Mouse (Mus musculus): ENCODE results near the gene Tmem242. TPM values are rescaled to one million over a fixed set of nuclear protein-coding genes. Genes with fewer than 3 reads are reported as not detected.

Tmem242 gene
- total and polyA plus RNA-seq, 3 experiments = 68.9 to 83.1 (median 80.4) TPM

DNA sequence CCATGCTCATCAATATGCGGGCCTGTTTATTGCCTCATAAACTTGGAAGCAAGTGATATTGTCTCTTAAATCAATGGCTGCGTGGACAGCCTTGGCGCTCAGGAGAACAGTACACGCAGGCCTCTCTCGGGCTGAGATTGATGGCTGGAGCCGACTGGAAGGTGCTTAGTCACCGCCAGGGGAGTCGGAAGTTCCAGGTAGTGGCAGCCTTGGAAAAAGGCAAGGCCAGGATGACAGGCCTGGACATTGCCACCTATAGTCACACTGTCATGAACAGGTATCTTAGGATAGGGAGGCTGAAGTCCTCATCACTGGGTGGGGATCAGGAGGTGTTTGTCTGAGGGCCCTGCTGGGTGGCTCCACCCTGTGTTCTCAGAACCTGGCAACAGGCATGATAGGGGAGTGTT is 74.1 kb downstream of the Tmem242 start:
- Histone ChIP-seq H3K9me3 (replicated peaks; ENCODE audit: low read length) (peaks cover 3% of the 10 kb centered on the region), H3K4me2 (ENCODE audit: insufficient read depth, low read depth, poor library complexity, severe bottlenecking) (no peak overlapping the region), H3K4me1 (ENCODE audit: control insufficient read depth in 1 of 2, insufficient read depth in 2 of 2) (no peaks in the 10 kb centered on the region), H3K36me3 (replicated peaks in 1 of 2; ENCODE audit: control insufficient read depth in 1 of 2, insufficient read depth in 1 of 2, low read length in 1 of 2) (no peaks in the 10 kb centered on the region), H3K27me3 (replicated peaks) (peaks cover 8% of the 10 kb centered on the region), H3K27ac (ENCODE audit: insufficient read depth, low read depth) (no peak overlapping the region), H3K9ac (ENCODE audit: insufficient read depth, low read depth) (no peak overlapping the region), H3K4me3 (replicated peaks in 1 of 3; ENCODE audit: low read depth in 2 of 3, low read length in 2 of 3, poor library complexity in 1 of 3) (no peak overlapping the region), H3K79me2 (replicated peaks; ENCODE audit: control insufficient read depth, extremely low read depth, insufficient read depth, poor library complexity, severe bottlenecking) (no peaks in the 10 kb centered on the region)
- in situ Hi-C loops (cut with MboI; ENCODE audit: low pct_ligation_motif_present, low pct_unique_long_range_greater_than_20kb, low sequenced_read_pairs) = no loop called here
- dilution Hi-C loops (cut with MboI; ENCODE audit: extremely low pct_ligation_motif_present, extremely low pct_unique_long_range_greater_than_20kb, low sequenced_read_pairs) = no loop called here
- no peak for TF ChIP-seq JUN (IDR thresholded peaks at IDR 0.05; ENCODE audit: insufficient read depth, low read depth, low read length)
- TF ChIP-seq MYC (IDR thresholded peaks at IDR 0.05; ENCODE audit: low read depth, low read length) = no peak
- TF ChIP-seq USF1 (IDR thresholded peaks at IDR 0.05; ENCODE audit: low read depth, low read length) = no peak
- TF ChIP-seq SMC3 (IDR thresholded peaks at IDR 0.05; ENCODE audit: low read depth, low read length) = no peak
- no peak for TF ChIP-seq MAFK (IDR thresholded peaks at IDR 0.05; ENCODE audit: insufficient replicate concordance, low read length)
- TF ChIP-seq RAD21 (IDR thresholded peaks at IDR 0.05; ENCODE audit: low read depth, low read length) = no peak
- TF ChIP-seq E2F4 (IDR thresholded peaks at IDR 0.05; ENCODE audit: insufficient replicate concordance, low read depth, low read length) = no peak
- DNase-seq (ENCODE audit: extremely low read depth) = no peak

Other genes starting within 250 kb of the Tmem242 start
- gene Ldhal6b, start 21.5 kb downstream of the Tmem242 start, total RNA-seq (2012; rRNA removed) = 0.25 and 0.59 TPM in 2 replicates
- gene Ldhal6b, start 21.5 kb downstream of the Tmem242 start, total RNA-seq (2014; rRNA removed) = 0.15 and 0.59 TPM in 2 replicates
- gene Ldhal6b, start 21.5 kb downstream of the Tmem242 start, polyA plus RNA-seq (2012; ENCODE audit: insufficient read length, low read depth) = not detected in 2 replicates
- 0.29 and 0.34 TPM in 2 replicates for gene Zdhhc14, start 52.3 kb upstream of the Tmem242 start, total RNA-seq (2012; rRNA removed)
- 0.35 and 0.39 TPM in 2 replicates for gene Zdhhc14, start 52.3 kb upstream of the Tmem242 start, total RNA-seq (2014; rRNA removed)
- 0.95 and 1.3 TPM in 2 replicates for gene Zdhhc14, start 52.3 kb upstream of the Tmem242 start, polyA plus RNA-seq (2012; ENCODE audit: insufficient read length, low read depth)